Mouse (Mus musculus) skeletal muscle tissue, adult 2 months (tissue): ENCODE measurements around the gene Kcnj2.

Source experiments
- DNase-seq: peaks from one replicate; pipeline ENCODE4 v3.0.0-alpha.2; 2012; ENCODE audit warnings: low read depth, low spot score

Gene Kcnj2

GRCm38 (mm10) chr11:111091117-111091516 lies 25.2 kb downstream of the Kcnj2 start:
- DNase-seq, result no peak

- DNase-seq, result no peak
Measured at GRCm38 (mm10) chr11:111092967-111093366, 27.0 kb downstream of the Kcnj2 start.

- DNase-seq, result peak; percentile 43
Measured at GRCm38 (mm10) chr11:111096612-111097011, 30.6 kb downstream of the Kcnj2 start.

GRCm38 (mm10) chr11:111100131-111100530 lies 34.2 kb downstream of the Kcnj2 start:
- no peak for DNase-seq

- no peak for DNase-seq
Measured at GRCm38 (mm10) chr11:111100651-111101050, 34.7 kb downstream of the Kcnj2 start.

GRCm38 (mm10) chr11:111101620-111102176 lies 35.7 kb downstream of the Kcnj2 start:
- no peak for DNase-seq

GRCm38 (mm10) chr11:111104422-111104821 lies 38.5 kb downstream of the Kcnj2 start:
- DNase-seq, result no peak

GRCm38 (mm10) chr11:111108130-111108529 lies 42.2 kb downstream of the Kcnj2 start:
- DNase-seq, result no peak

GRCm38 (mm10) chr11:111121514-111121913 lies 55.5 kb downstream of the Kcnj2 start:
- no peak for DNase-seq

- DNase-seq, result peak; percentile 7
Measured at GRCm38 (mm10) chr11:111123324-111123723, 57.4 kb downstream of the Kcnj2 start.

- DNase-seq, result no peak
Measured at GRCm38 (mm10) chr11:111125963-111126362, 60.0 kb downstream of the Kcnj2 start.
